Mouse (Mus musculus): ENCODE measurements around the gene Kcmf1. TPM values are rescaled to one million over a fixed set of nuclear protein-coding genes. Genes with fewer than 3 reads are reported as not detected.

Kcmf1 gene
- polyA plus RNA-seq, 2 experiments: 27.7 to 29.5 TPM

DNA sequence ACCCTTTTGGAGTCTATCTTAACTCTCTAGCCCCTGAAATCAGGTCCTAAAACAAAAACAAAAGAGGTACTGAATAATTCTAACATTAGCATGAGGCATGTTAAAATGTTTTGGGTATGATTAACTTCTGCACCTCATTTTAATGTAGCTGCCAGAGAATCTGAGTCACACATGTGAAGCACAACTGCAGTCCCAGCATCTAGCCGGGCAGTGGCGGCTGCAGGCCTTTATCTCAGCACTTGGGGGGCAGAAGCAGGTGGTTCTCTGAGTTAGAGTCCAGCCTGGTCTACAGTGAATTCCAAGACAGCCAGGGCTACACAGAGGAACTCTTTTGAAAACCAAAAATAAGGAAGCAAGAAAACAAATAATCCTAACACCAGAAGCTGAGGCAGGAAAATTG, 11.1 kb downstream of the Kcmf1 start:
- TF ChIP-seq CTCF (IDR thresholded peaks at IDR 0.05; ENCODE audit: low read depth) (no peak), EP300 (IDR thresholded peaks at IDR 0.05; ENCODE audit: low read depth) (no peak)
- H3K4me1 ChIP-seq (replicated peaks; ENCODE audit: control insufficient read depth in 2 of 2, insufficient read depth in 2 of 2, low read length in 1 of 2): peaks cover 0 to 2% of the 10 kb centered on the region in 2 experiments; a peak in 2 of 4 replicates
- ATAC-seq (ENCODE audit: insufficient read depth): no peak
- WGBS (ENCODE audit: insufficient replicate concordance): 47% methylated on average over 2 of the region's 2 CpGs
- H3K9me3 ChIP-seq (ENCODE audit: control insufficient read depth, low read length): no peaks in the 10 kb centered on the region
- no peak overlapping the region for H3K4me2 ChIP-seq (ENCODE audit: low read depth)
- H3K27ac ChIP-seq: no peak overlapping the region
- DNase-seq (ENCODE audit: low read depth in 3 of 3, low spot score in 3 of 3): no peak
- no peak overlapping the region for H3K4me3 ChIP-seq (ENCODE audit: insufficient read depth in 1 of 2, low read depth in 2 of 2, low read length in 2 of 2)
- no peaks in the 10 kb centered on the region; the same call in none of the 2 replicates for H3K36me3 ChIP-seq (replicated peaks; ENCODE audit: control insufficient read depth, insufficient read depth, low read depth)
- no peaks in the 10 kb centered on the region for H3K27me3 ChIP-seq (ENCODE audit: control insufficient read depth, insufficient read depth, low read length)
- H3K9ac ChIP-seq (replicated peaks): no peak overlapping the region

DNA sequence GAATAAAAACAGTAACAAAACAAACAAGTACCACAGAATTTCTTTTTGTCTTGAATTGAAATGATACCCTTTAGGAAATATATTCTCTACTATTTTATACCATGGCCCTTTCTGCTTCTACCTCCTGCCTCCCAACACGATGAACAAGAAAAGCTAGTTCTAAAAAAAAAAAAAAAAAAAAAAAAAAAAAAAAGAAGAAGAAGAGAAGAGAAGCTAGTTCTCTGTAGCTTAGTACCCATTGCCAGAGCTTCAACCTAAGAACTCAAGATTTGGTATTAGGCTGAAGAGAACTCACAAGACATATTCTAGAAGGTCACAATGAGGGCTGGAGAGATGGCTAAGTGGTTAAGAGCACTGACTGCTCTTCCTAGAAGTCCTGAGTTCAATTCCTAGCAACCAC, 14.5 kb downstream of the Kcmf1 start:
- 63% methylated on average over 1 of the region's 1 CpGs for WGBS (ENCODE audit: insufficient replicate concordance)
- no peak for TF ChIP-seq EP300 (IDR thresholded peaks at IDR 0.05; ENCODE audit: low read depth)
- TF ChIP-seq CTCF (IDR thresholded peaks at IDR 0.05; ENCODE audit: low read depth): no peak
- H3K36me3 ChIP-seq (replicated peaks; ENCODE audit: control insufficient read depth, insufficient read depth, low read depth): no peaks in the 10 kb centered on the region; the same call in none of the 2 replicates
- H3K9ac ChIP-seq (replicated peaks): no peak overlapping the region
- no peak overlapping the region for H3K4me3 ChIP-seq (ENCODE audit: insufficient read depth in 1 of 2, low read depth in 2 of 2, low read length in 2 of 2)
- H3K27ac ChIP-seq: no peak overlapping the region
- H3K9me3 ChIP-seq (ENCODE audit: control insufficient read depth, low read length): no peaks in the 10 kb centered on the region
- peaks cover 8 to 18% of the 10 kb centered on the region in 2 experiments for H3K4me1 ChIP-seq (replicated peaks; ENCODE audit: control insufficient read depth in 2 of 2, insufficient read depth in 2 of 2, low read length in 1 of 2)
- ATAC-seq (ENCODE audit: insufficient read depth): no peak
- no peak for DNase-seq (ENCODE audit: low read depth in 3 of 3, low spot score in 3 of 3)
- H3K4me2 ChIP-seq (ENCODE audit: low read depth): no peak overlapping the region
- H3K27me3 ChIP-seq (ENCODE audit: control insufficient read depth, insufficient read depth, low read length): no peaks in the 10 kb centered on the region

DNA sequence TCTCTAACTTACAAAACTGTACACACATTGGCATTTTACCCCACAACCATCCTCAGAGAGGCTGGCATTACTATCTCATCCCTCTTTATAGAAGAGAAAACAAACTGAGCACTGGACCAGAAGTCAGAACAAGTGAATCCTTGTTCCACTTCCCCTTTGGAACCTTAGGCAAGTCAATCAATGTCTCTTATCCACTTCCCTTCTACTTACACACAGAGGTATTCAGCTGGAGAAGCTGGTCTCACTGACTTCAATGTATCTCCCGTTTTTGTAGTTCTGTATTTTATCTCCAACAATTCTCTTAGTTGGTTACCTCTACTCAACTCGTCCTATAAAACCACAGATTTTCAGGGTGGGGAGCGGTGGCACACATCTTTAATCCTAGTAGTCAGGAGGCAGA, 15.0 kb downstream of the Kcmf1 start:
- ATAC-seq (ENCODE audit: insufficient read depth): no peak
- DNase-seq (ENCODE audit: low read depth in 3 of 3, low spot score in 3 of 3): no peak
- no peak for TF ChIP-seq CTCF (IDR thresholded peaks at IDR 0.05; ENCODE audit: low read depth)
- no peak for TF ChIP-seq EP300 (IDR thresholded peaks at IDR 0.05; ENCODE audit: low read depth)
- Histone ChIP-seq H3K27ac (no peak overlapping the region), H3K4me3 (ENCODE audit: insufficient read depth in 1 of 2, low read depth in 2 of 2, low read length in 2 of 2) (no peak overlapping the region), H3K4me1 (replicated peaks; ENCODE audit: control insufficient read depth in 2 of 2, insufficient read depth in 2 of 2, low read length in 1 of 2) (peaks cover 8 to 18% of the 10 kb centered on the region in 2 experiments), H3K27me3 (ENCODE audit: control insufficient read depth, insufficient read depth, low read length) (no peaks in the 10 kb centered on the region), H3K9me3 (ENCODE audit: control insufficient read depth, low read length) (no peaks in the 10 kb centered on the region), H3K36me3 (replicated peaks; ENCODE audit: control insufficient read depth, insufficient read depth, low read depth) (no peaks in the 10 kb centered on the region; the same call in none of the 2 replicates), H3K4me2 (ENCODE audit: low read depth) (no peak overlapping the region), H3K9ac (replicated peaks) (no peak overlapping the region)
- 37% methylated on average over 3 of the region's 3 CpGs for WGBS (ENCODE audit: insufficient replicate concordance)

DNA sequence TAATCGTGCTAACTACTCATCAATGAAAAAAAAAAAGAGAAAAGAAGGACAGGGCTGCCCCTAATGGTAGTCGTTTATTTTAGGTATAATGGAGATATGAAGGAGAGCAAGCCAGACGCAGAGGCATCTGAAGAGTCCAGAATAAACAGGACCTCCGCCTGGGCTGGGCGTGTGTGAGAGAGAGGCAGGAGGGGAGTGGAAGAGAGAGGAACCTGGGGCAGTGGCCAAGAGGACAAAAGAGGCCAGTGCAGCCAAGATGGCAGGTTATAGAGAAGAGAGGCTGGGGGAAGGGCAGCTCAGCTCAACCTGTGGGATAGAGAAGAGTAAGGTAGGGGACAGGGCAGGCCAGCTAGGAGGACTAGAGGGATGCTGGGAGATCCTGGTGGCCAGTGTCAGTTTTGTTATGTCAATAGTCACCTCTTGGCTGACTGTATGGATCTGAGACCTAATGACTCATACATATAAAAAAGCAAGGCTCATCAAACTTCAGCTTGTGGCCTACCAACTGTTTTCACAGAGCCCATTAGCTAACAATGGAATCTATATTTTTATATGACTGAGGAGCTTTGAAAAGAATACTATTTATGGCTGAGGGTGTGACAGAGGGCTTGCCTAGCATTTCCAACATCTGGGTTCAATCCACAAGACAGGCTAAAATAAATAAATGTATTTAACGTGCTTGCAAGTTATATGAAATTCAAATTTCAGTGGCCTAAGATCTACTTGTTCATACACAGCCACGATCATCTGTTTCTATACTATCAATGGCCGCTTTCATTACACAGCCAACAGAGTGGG, 16.9 kb downstream of the Kcmf1 start:
- H3K9me3 ChIP-seq (ENCODE audit: control insufficient read depth, low read length): no peaks in the 10 kb centered on the region
- H3K4me3 ChIP-seq (ENCODE audit: insufficient read depth in 1 of 2, low read depth in 2 of 2, low read length in 2 of 2): no peak overlapping the region
- H3K9ac ChIP-seq (replicated peaks): no peak overlapping the region
- H3K4me2 ChIP-seq (ENCODE audit: low read depth): no peak overlapping the region
- WGBS (ENCODE audit: insufficient replicate concordance): 77% methylated on average over 8 of the region's 8 CpGs
- peaks cover 8 to 22% of the 10 kb centered on the region in 2 experiments for H3K4me1 ChIP-seq (replicated peaks; ENCODE audit: control insufficient read depth in 2 of 2, insufficient read depth in 2 of 2, low read length in 1 of 2)
- ATAC-seq (ENCODE audit: insufficient read depth): no peak
- no peak overlapping the region for H3K27ac ChIP-seq
- DNase-seq (ENCODE audit: low read depth in 3 of 3, low spot score in 3 of 3): no peak
- H3K36me3 ChIP-seq (replicated peaks; ENCODE audit: control insufficient read depth, insufficient read depth, low read depth): no peaks in the 10 kb centered on the region; the same call in 1 of the 2 replicates
- TF ChIP-seq EP300 (IDR thresholded peaks at IDR 0.05; ENCODE audit: low read depth) (no peak), CTCF (IDR thresholded peaks at IDR 0.05; ENCODE audit: low read depth) (no peak)
- H3K27me3 ChIP-seq (ENCODE audit: control insufficient read depth, insufficient read depth, low read length): no peaks in the 10 kb centered on the region

DNA sequence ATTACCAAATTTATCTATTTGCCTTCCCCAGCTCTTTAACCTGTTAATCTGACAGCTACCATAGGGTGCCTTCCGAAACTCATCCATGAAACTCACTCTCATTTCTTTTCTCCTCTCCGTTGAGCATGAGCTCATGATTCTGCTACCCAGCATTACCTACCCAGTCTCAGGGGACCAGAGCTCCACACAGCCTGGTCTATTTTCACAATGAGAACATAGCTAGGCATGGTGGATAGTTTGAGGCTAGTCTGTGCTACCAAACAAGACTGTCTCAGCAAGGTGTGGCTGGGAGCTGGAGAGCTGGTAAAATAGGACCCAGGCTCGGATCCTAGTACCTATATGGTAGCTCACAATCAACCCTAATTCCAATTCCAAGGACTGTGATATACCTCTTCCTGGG, 17.6 kb downstream of the Kcmf1 start:
- TF ChIP-seq CTCF (IDR thresholded peaks at IDR 0.05; ENCODE audit: low read depth) (no peak), EP300 (IDR thresholded peaks at IDR 0.05; ENCODE audit: low read depth) (no peak)
- no peaks in the 10 kb centered on the region for H3K9me3 ChIP-seq (ENCODE audit: control insufficient read depth, low read length)
- H3K27ac ChIP-seq: no peak overlapping the region
- H3K36me3 ChIP-seq (replicated peaks; ENCODE audit: control insufficient read depth, insufficient read depth, low read depth): no peaks in the 10 kb centered on the region
- 79% methylated on average over 3 of the region's 3 CpGs for WGBS (ENCODE audit: insufficient replicate concordance)
- H3K27me3 ChIP-seq (ENCODE audit: control insufficient read depth, insufficient read depth, low read length): no peaks in the 10 kb centered on the region
- peak overlapping the region; percentile 35; the same call in 1 of the 2 replicates for H3K4me2 ChIP-seq (ENCODE audit: low read depth)
- no peak overlapping the region for H3K9ac ChIP-seq (replicated peaks)
- DNase-seq (ENCODE audit: low read depth in 3 of 3, low spot score in 3 of 3): no peak
- no peak overlapping the region for H3K4me3 ChIP-seq (ENCODE audit: insufficient read depth in 1 of 2, low read depth in 2 of 2, low read length in 2 of 2)
- H3K4me1 ChIP-seq (replicated peaks; ENCODE audit: control insufficient read depth in 2 of 2, insufficient read depth in 2 of 2, low read length in 1 of 2): peaks cover 8 to 22% of the 10 kb centered on the region in 2 experiments
- no peak for ATAC-seq (ENCODE audit: insufficient read depth)

Data from liver, embryonic 14.5 days (tissue).